Mouse (Mus musculus) intestine, postnatal 0 days (tissue): ENCODE measurements around the gene Myo1b. TPM values are rescaled to one million over a fixed set of nuclear protein-coding genes. Genes with fewer than 3 reads are reported as not detected.

Source experiments
- ATAC-seq: fragments of 200-750 bp; cut with Nextera tagmentation; 2 replicates; pipeline ENCODE4 v1.8.0; 2017; ENCODE audit warnings: mild to moderate bottlenecking, moderate TSS enrichment, moderate library complexity
- H3K27ac ChIP-seq: fragments of 300-500 bp; sonication (generic); 2 replicates; pipeline ENCODE4 v1.5.1; 2014; ENCODE audit warnings: mild to moderate bottlenecking, low read depth, low read length, moderate library complexity
- H3K27me3 ChIP-seq: fragments of 300-500 bp; sonication (generic); replicated peaks from 2 replicates; pipeline ENCODE4 v1.6.1; 2014; ENCODE audit warnings: low read length, mixed read lengths; ENCODE audit not compliant: control insufficient read depth, insufficient read depth
- H3K36me3 ChIP-seq: fragments of 300-500 bp; sonication (generic); 2 replicates; pipeline ENCODE4 v1.6.1; 2014; ENCODE audit warnings: mild to moderate bottlenecking, moderate library complexity; ENCODE audit not compliant: control insufficient read depth, insufficient read depth
- H3K4me1 ChIP-seq: fragments of 300-500 bp; sonication (generic); replicated peaks from 2 replicates; pipeline ENCODE4 v1.6.1; 2014; ENCODE audit warnings: antibody characterized with exemption, low read length, mixed read lengths; ENCODE audit not compliant: control insufficient read depth, insufficient read depth
- H3K4me2 ChIP-seq: fragments of 300-500 bp; sonication (generic); replicated peaks from 2 replicates; pipeline ENCODE4 v1.6.1; 2014; ENCODE audit warnings: low read depth, mild to moderate bottlenecking, moderate library complexity
- H3K4me3 ChIP-seq: fragments of 300-500 bp; sonication (generic); 2 replicates; pipeline ENCODE4 v1.5.1; 2014; ENCODE audit warnings: low read depth, low read length
- H3K9ac ChIP-seq: fragments of 300-500 bp; sonication (generic); 2 replicates; pipeline ENCODE4 v1.6.1; 2014; ENCODE audit warnings: mild to moderate bottlenecking, low read depth, low read length
- H3K9me3 ChIP-seq: fragments of 300-500 bp; sonication (generic); 2 replicates; pipeline ENCODE4 v1.6.1; 2016; ENCODE audit warnings: mixed run types; ENCODE audit not compliant: control insufficient read depth
- CTCF ChIP-seq: sonication (generic); IDR thresholded peaks from 2 replicates; pipeline ENCODE4 v1.5.1; 2016; ENCODE audit warnings: low read depth, mild to moderate bottlenecking, control low read depth, antibody characterized with exemption, moderate library complexity
- WGBS: fragments of 180-500 bp; shearing (Covaris S2); extraction: QIAGEN DNeasy Blood & Tissue Kit; methylation state at CpG from one replicate; pipeline ENCODE4 v1.1.7; 2014; 5-methylcytosine and 5-hydroxymethylcytosine counted together
- polyA plus RNA-seq: library from polyadenylated mRNA; unstranded; fragments of >200 nt; fragmentation: Nextera tagmentation; extraction: Ambion mirVana; gene quantifications from 2 replicates; pipeline ENCODE4 v1.2.1, GENCODE M21; 2015

Gene Myo1b
- polyA plus RNA-seq, 1 experiment from 2014 or later: 15.8 TPM

DNA sequence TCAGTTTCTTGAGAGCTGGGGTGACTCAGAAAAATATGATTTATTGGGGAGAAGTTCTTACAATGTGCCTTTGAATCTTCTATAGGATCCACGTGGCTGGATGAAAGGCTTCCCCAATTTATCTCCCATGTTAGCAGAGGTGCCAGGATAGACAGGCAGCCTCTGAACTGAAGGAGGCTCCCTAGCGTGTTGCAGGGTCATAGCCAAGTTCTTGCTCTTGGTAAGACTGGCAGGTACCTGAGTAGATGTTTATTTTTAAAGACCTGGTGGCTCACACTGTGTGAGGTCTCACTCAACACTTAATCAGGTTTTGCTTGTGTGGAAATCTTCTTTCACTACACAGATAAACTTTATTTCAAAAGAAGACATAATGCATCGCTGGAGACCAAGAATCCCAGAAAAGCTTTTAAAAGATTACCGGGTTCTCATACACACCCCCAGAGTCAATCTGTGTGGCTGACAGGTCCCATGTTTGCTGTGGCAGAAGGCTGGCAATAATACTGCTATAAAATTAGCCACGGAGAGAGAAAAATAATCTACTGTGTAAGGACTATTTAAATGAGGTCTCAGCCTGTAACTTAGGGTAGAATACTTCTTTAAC, 176.5 kb downstream of the Myo1b start:
- Histone ChIP-seq H3K4me2 (no peak overlapping the region), H3K27ac (no peak overlapping the region), H3K4me3 (no peak overlapping the region), H3K9me3 (no peaks in the 10 kb centered on the region), H3K27me3 (no peaks in the 10 kb centered on the region), H3K36me3 (no peaks in the 10 kb centered on the region), H3K4me1 (no peaks in the 10 kb centered on the region), H3K9ac (no peak overlapping the region)
- TF ChIP-seq CTCF: no peak
- ATAC-seq: no peak
- WGBS: 66% methylated on average over 5 of the region's 5 CpGs

DNA sequence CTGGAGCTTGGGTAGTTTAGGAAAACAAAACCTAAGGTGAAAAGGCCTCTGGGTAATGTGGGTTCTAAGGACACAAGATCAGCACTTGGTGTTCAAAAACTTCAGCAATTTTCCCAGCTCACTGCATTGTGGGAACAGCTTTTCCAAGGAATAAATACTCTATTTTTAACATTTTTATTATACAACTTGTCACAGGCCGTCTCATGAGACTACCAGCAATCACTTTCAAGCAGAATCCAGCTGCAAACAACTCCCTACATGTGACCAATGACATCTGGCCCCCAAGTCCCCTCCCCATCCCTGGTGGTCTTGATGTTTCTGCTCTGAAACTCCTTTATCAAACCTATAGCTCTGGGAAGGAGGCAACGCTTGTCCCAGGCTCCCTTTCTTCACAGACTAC, 179.0 kb downstream of the Myo1b start:
- TF ChIP-seq CTCF: no peak
- H3K9ac ChIP-seq: no peak overlapping the region
- ATAC-seq: no peak
- H3K4me1 ChIP-seq: no peaks in the 10 kb centered on the region
- no peak overlapping the region for H3K27ac ChIP-seq
- 73% methylated on average over 2 of the region's 2 CpGs for WGBS
- no peak overlapping the region for H3K4me3 ChIP-seq
- H3K9me3 ChIP-seq: 0 out of 2 replicates have a peak, but pooled peaks cover 3% of the 10 kb centered on the region
- H3K36me3 ChIP-seq: no peaks in the 10 kb centered on the region
- H3K27me3 ChIP-seq: no peaks in the 10 kb centered on the region
- no peak overlapping the region for H3K4me2 ChIP-seq

DNA sequence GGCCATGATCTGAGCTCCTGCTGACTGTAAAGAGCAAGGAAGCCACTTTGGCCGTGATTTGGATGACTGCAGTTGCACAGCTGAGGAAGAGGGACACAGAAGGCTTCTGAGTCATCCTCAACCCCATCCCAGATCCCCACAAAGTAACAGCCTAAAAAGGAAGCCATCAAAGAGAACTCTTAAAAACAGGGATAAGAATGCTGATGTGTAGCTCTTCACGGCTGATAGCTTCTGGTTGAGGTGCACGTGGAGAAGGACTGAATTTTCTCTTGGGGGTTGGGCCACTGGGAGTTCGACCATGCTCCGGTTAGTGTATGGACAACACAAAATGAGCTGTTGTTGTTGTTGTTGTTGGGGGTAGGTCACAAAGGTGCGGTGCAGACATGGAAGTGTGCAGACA, 181.2 kb downstream of the Myo1b start:
- Histone ChIP-seq H3K9me3 (0 out of 2 replicates have a peak, but pooled peaks cover 3% of the 10 kb centered on the region), H3K36me3 (no peaks in the 10 kb centered on the region), H3K4me3 (no peak overlapping the region), H3K9ac (no peak overlapping the region), H3K4me1 (no peaks in the 10 kb centered on the region), H3K27ac (no peak overlapping the region), H3K27me3 (no peaks in the 10 kb centered on the region), H3K4me2 (no peak overlapping the region)
- ATAC-seq: no peak
- WGBS: 86% methylated on average over 6 of the region's 6 CpGs
- TF ChIP-seq CTCF: no peak

DNA sequence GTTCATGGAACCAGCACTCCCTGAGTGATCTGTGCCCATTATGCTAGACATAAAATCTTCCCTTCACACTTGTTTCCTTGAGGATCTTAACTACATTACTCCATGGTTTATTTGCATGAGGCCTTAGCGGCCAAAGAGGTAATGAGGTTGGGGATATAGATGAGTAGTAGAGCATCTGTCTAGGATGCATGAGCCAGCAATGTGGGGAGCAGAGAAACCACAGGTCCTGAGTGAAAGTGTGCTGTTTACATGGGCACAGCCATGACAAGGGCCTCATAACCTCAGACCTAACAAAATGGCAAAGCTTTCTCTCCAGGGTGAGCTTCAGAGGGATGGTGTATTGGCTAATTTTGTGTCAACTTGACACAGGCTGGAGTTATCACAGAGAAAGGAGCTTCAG, 186.5 kb downstream of the Myo1b start:
- TF ChIP-seq CTCF: no peak
- Histone ChIP-seq H3K9ac (no peak overlapping the region), H3K27ac (no peak overlapping the region), H3K4me3 (no peak overlapping the region), H3K4me1 (no peaks in the 10 kb centered on the region), H3K36me3 (no peaks in the 10 kb centered on the region), H3K9me3 (0 out of 2 replicates have a peak, but pooled peaks cover 3% of the 10 kb centered on the region), H3K27me3 (no peaks in the 10 kb centered on the region), H3K4me2 (no peak overlapping the region)
- ATAC-seq: no peak
- 90% methylated on average over 1 of the region's 1 CpGs for whole genome bisulfite sequencing

DNA sequence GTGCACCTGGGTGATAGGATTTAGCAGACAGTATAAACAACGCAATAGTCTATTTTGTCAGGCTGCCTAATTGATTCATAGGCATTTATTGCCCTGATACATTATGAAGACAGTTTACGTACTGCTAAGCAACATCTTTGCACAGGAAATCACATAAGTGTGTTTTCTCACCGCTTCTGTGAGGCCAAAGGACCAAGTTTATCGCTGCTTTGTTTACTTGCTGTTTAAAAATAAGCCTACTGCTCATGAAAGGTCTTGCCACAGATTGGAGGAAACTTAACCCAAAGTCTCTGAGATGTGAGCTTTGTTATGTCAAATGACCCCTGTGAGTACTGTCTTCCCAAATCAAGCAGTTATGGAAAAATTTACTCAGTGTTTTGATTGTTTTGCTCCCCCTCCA, 187.1 kb downstream of the Myo1b start:
- no peaks in the 10 kb centered on the region for H3K27me3 ChIP-seq
- no peak overlapping the region for H3K4me2 ChIP-seq
- no peak for TF ChIP-seq CTCF
- no peak overlapping the region for H3K27ac ChIP-seq
- H3K9me3 ChIP-seq: 0 out of 2 replicates have a peak, but pooled peaks cover 3% of the 10 kb centered on the region
- H3K9ac ChIP-seq: no peak overlapping the region
- H3K4me1 ChIP-seq: no peaks in the 10 kb centered on the region
- ATAC-seq: no peak
- no peaks in the 10 kb centered on the region for H3K36me3 ChIP-seq
- no peak overlapping the region for H3K4me3 ChIP-seq
- 51% methylated on average over 4 of the region's 4 CpGs for WGBS

DNA sequence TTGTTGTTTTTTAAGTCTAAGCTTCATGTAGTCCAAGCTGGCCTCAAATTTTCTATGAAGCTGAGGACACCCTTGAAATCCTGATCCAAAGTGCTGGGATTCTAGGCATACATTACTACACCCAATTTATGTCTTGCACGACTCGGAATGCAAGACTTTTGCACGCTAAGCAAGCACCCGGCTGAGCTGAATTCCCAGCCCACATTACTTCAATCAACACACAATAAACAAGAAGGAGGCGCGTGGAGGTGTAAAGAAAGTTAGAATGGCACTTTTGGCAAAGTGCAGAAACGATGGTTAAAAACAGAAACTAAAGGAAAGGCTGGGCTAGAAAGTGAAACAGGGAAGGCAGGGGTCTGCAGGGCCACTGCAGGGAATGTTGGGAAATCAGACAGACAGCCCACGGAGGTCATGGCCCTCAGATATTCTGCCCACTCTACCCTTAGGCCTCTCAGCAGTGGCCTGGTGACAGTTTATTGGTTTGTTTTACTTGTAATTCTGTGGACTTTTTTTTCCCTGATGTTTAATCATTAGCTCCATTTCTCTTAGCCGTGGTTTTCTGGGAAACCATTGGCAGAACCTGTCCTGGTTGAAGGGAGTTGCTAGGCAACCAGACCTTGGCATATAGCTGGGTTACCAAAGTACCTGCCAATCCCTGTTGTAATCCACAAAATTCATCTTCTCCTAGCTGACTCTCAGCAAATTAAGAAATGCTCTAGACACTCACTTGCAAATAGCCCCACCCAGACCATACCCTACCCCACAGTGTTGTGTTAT, 195.8 kb downstream of the Myo1b start:
- H3K36me3 ChIP-seq: no peaks in the 10 kb centered on the region
- no peaks in the 10 kb centered on the region for H3K9me3 ChIP-seq
- no peak overlapping the region for H3K9ac ChIP-seq
- peak overlapping the region; percentile 46 for H3K4me2 ChIP-seq
- H3K27ac ChIP-seq: no peak overlapping the region
- no peaks in the 10 kb centered on the region for H3K4me1 ChIP-seq
- H3K4me3 ChIP-seq: no peak overlapping the region
- no peaks in the 10 kb centered on the region for H3K27me3 ChIP-seq
- 31% methylated on average over 9 of the region's 9 CpGs for WGBS
- ATAC-seq: peak; percentile 77
- TF ChIP-seq CTCF: no peak
